Mouse (Mus musculus) lung, postnatal 0 days (tissue): Measurements from ENCODE around the gene Tor2a. TPM values are rescaled to one million over a fixed set of nuclear protein-coding genes. Genes with fewer than 3 reads are reported as not detected.

Experiments
- ATAC-seq: fragments of 200-750 bp; cut with Nextera tagmentation; 2 replicates; pipeline ENCODE4 v1.8.0; 2017; ENCODE audit warnings: moderate library complexity
- DNase-seq: peaks from one replicate; pipeline ENCODE4 v3.0.0-alpha.2; 2016; ENCODE audit warnings: low spot score
- H3K27ac ChIP-seq: fragments of 300-500 bp; sonication (generic); 2 replicates; pipeline ENCODE4 v1.5.1; 2014; ENCODE audit warnings: antibody characterized with exemption, mild to moderate bottlenecking, low read length, mixed read lengths
- H3K27me3 ChIP-seq: fragments of 300-500 bp; sonication (generic); replicated peaks from 2 replicates; pipeline ENCODE4 v1.6.1; 2014; ENCODE audit warnings: low read length, mixed read lengths; ENCODE audit not compliant: insufficient read depth
- H3K36me3 ChIP-seq: fragments of 300-500 bp; sonication (generic); 2 replicates; pipeline ENCODE4 v1.6.1; 2014; ENCODE audit warnings: low read length, mixed read lengths; ENCODE audit not compliant: insufficient read depth
- H3K4me1 ChIP-seq: fragments of 300-500 bp; sonication (generic); 2 replicates; pipeline ENCODE4 v1.6.1; 2014; ENCODE audit warnings: antibody characterized with exemption, low read depth, low read length, mixed read lengths; ENCODE audit not compliant: insufficient read depth
- H3K4me2 ChIP-seq: fragments of 300-500 bp; sonication (generic); replicated peaks from 2 replicates; pipeline ENCODE4 v1.6.1; 2014; ENCODE audit warnings: low read depth, mild to moderate bottlenecking, low read length, moderate library complexity, mixed read lengths
- H3K4me3 ChIP-seq: fragments of 300-500 bp; sonication (generic); 2 replicates; pipeline ENCODE4 v1.5.1; 2014; ENCODE audit warnings: low read depth, low read length
- H3K9ac ChIP-seq: fragments of 300-500 bp; sonication (generic); replicated peaks from 2 replicates; pipeline ENCODE4 v1.6.1; 2014; ENCODE audit warnings: low read depth, mild to moderate bottlenecking
- H3K9me3 ChIP-seq: fragments of 300-500 bp; sonication (generic); 2 replicates; pipeline ENCODE4 v1.6.1; 2016; ENCODE audit warnings: low read length, mixed read lengths
- CTCF ChIP-seq: IDR thresholded peaks from 2 replicates; pipeline ENCODE4 v1.5.1; 2016; ENCODE audit warnings: antibody characterized with exemption, mild to moderate bottlenecking
- EP300 ChIP-seq: IDR thresholded peaks from 2 replicates; pipeline ENCODE4 v1.6.1; 2016; ENCODE audit warnings: antibody characterized with exemption, mild to moderate bottlenecking, control low read depth
- WGBS: fragments of 180-500 bp; shearing (Covaris S2); extraction: QIAGEN DNeasy Blood & Tissue Kit; methylation state at CpG from one replicate; pipeline ENCODE4 v1.1.7; 2014; 5-methylcytosine and 5-hydroxymethylcytosine counted together
- polyA plus RNA-seq: library from polyadenylated mRNA; unstranded; fragments of >200 nt; fragmentation: Nextera tagmentation; extraction: Ambion mirVana; gene quantifications from 2 replicates; pipeline ENCODE4 v1.2.1, GENCODE M21; 2015

The Tor2a gene
- polyA plus RNA-seq, 1 experiment from 2014 or later = 63.5 TPM

DNA sequence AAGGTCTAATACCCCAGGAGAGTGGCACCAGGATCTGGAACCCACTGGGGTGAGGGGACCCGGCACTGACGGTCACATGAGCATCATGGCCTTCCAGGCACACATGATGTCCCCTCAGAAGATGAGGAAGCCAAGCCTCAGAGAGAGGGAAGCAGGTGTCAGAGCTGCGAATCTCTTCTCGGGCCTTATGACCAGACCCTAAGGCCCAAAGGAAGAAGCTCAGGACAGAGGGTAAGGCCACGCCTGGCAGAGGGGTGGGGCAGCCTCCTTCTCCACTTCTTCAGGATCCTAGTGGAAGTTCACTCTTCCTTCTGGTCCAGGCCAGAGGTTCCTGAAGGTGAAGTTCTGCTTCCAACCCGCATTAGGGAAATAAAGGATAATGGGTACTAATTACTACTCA is 24.3 kb upstream of the Tor2a start:
- DNase-seq = no peak
- no peak for TF ChIP-seq EP300
- TF ChIP-seq CTCF = no peak
- peak overlapping the region; percentile 85; the same call in 1 of the 2 replicates for H3K27ac ChIP-seq
- peaks cover 4% of the 10 kb centered on the region; the same call in 1 of the 2 replicates for H3K4me1 ChIP-seq
- ATAC-seq = no peak
- H3K4me2 ChIP-seq = 0 out of 2 replicates have a peak overlapping the region, but pooled peaks have one; percentile 1
- no peaks in the 10 kb centered on the region for H3K9me3 ChIP-seq
- no peaks in the 10 kb centered on the region for H3K36me3 ChIP-seq
- WGBS = 56% methylated on average over 6 of the region's 6 CpGs
- H3K9ac ChIP-seq = no peak overlapping the region
- no peaks in the 10 kb centered on the region for H3K27me3 ChIP-seq
- no peak overlapping the region for H3K4me3 ChIP-seq

DNA sequence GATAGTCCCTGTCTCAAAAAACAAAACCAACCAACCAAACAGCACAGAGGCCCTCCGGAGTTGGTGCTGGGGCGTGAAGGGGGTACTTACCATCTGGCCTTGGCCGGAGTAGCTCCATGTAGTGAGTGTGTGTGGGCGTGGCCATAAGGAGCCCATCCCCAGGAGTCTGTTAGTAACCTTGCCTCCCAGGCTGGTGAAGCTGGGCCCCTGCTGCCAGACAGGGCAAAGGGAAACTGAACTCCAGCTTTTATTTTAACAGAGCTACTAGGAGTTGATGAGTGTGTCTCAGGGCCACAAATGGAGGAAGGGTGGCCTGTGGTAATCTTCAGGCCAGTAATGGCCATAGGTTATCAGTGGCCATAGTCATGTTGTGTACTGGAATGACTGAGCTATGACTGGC is 22.6 kb upstream of the Tor2a start:
- ATAC-seq (peak; percentile 63), DNase-seq (peak; percentile 26)
- no peaks in the 10 kb centered on the region for H3K27me3 ChIP-seq
- H3K4me2 ChIP-seq = no peak overlapping the region; the same call in 1 of the 2 replicates
- H3K36me3 ChIP-seq = no peaks in the 10 kb centered on the region
- H3K4me1 ChIP-seq = peaks cover 4% of the 10 kb centered on the region; the same call in 1 of the 2 replicates
- no peak overlapping the region for H3K4me3 ChIP-seq
- TF ChIP-seq CTCF (no peak), EP300 (no peak)
- peak overlapping the region; percentile 85 for H3K27ac ChIP-seq
- no peaks in the 10 kb centered on the region for H3K9me3 ChIP-seq
- H3K9ac ChIP-seq = no peak overlapping the region
- WGBS = 25% methylated on average over 4 of the region's 4 CpGs

DNA sequence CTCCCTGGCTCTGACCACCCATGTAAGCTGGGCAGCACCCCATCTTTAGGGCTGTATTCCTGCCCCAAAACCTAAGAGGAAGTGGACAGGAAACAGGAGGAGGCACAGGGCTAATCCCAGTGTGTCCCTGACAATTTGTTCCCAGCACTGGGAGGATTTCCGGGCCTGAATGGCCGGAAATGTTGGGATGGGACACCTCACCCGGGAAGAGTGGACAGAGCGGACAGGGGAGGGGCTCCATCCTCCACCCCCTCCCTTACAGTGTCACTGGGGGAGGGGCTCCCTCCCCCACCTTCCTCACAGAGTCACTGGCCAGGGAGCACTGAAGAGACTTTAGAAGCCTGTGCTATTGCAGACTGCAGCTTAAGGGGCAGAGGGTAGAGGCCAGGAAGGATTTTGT is 22.1 kb upstream of the Tor2a start:
- H3K36me3 ChIP-seq = no peaks in the 10 kb centered on the region
- H3K9ac ChIP-seq = no peak overlapping the region
- peak; percentile 75 for DNase-seq
- peak; percentile 81 for ATAC-seq
- H3K4me2 ChIP-seq = peak overlapping the region; percentile 11; the same call in 1 of the 2 replicates
- 35% methylated on average over 4 of the region's 4 CpGs for WGBS
- peak; percentile 98 for TF ChIP-seq EP300
- no peak for TF ChIP-seq CTCF
- peak overlapping the region; percentile 85 for H3K27ac ChIP-seq
- no peaks in the 10 kb centered on the region for H3K9me3 ChIP-seq
- no peak overlapping the region for H3K4me3 ChIP-seq
- no peaks in the 10 kb centered on the region for H3K27me3 ChIP-seq
- peaks cover 4% of the 10 kb centered on the region; the same call in 1 of the 2 replicates for H3K4me1 ChIP-seq

DNA sequence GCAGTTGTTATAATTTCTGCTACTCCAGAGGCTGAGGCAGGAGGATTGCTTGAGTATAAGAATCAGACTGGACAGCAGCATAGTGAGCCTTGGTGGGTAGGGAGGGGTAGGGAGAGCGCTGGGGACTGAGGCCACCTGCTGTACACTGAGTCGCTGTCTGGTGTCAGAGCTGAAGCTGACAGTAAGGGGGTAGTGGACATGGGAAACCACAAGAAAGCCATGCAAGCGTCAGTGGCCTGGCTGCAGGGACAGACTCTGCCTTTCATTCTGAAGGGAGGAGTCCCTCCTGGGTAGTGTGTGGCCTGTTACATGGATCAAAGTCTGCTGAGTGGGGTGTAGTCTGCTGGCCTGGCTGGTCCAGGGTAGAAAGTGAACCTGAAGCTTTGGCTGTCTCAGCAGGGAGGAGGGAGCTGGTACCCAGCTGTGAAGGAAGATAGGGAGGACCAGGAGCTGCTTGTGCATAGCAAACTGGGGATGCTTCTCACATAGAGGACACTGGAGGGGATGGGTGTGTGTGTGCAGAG is 20.7 kb upstream of the Tor2a start:
- Histone ChIP-seq H3K9ac (no peak overlapping the region), H3K4me1 (peaks cover 10% of the 10 kb centered on the region; the same call in 1 of the 2 replicates), H3K4me2 (no peak overlapping the region; the same call in 1 of the 2 replicates), H3K9me3 (no peaks in the 10 kb centered on the region), H3K36me3 (no peaks in the 10 kb centered on the region), H3K27me3 (no peaks in the 10 kb centered on the region), H3K4me3 (no peak overlapping the region), H3K27ac (peak overlapping the region; percentile 51; the same call in 1 of the 2 replicates)
- DNase-seq (no peak), ATAC-seq (no peak)
- TF ChIP-seq CTCF (no peak), EP300 (no peak)
- WGBS = 42% methylated on average over 3 of the region's 3 CpGs

DNA sequence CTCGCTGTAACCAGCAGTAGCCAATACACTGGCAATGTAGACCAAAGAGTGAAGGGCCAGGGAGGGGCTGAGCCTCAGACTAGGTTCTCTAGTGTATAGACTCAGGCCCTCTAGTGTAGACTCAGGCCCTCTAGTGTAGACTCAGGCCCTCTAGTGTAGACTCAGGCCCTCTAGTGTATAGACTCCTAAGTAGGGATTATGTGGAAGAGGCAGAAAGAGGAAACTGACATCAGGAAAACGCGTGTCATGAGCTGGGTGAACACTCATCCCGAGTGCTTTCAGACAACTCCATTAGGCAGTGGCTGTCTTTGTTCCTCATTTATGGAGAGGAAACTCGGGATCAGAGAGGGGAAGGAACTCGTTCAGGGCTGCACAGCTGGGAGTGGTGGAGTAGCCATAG is 20.0 kb upstream of the Tor2a start:
- H3K27ac ChIP-seq = peak overlapping the region; percentile 51; the same call in 1 of the 2 replicates
- H3K36me3 ChIP-seq = no peaks in the 10 kb centered on the region
- H3K4me1 ChIP-seq = peaks cover 13% of the 10 kb centered on the region; the same call in 1 of the 2 replicates
- ATAC-seq = no peak
- no peaks in the 10 kb centered on the region for H3K9me3 ChIP-seq
- DNase-seq = no peak
- H3K27me3 ChIP-seq = no peaks in the 10 kb centered on the region
- H3K4me2 ChIP-seq = no peak overlapping the region
- 32% methylated on average over 6 of the region's 6 CpGs for WGBS
- no peak overlapping the region for H3K4me3 ChIP-seq
- TF ChIP-seq EP300 = no peak
- peak; percentile 12; the same call in 1 of the 2 replicates for TF ChIP-seq CTCF
- no peak overlapping the region for H3K9ac ChIP-seq

DNA sequence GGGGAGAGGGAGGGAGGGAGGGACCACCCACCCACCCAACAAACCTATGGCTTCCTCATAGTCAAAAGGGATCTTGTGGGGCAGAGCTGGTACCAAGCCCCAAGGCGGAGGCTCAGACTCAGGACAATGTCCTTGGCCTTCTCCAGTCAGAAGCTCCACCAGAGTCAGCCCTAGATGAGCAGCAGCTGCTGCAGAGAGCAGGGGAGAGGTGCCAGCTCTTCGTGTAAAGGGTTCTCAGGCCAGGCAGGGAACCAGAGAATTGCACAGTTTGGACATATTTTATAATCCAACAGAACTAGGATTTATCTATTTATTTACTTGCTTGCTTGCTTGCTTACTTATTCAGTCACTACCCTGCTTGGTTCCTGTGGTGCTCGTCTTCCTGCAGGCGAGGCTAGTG is 17.7 kb upstream of the Tor2a start:
- H3K4me1 ChIP-seq = peaks cover 9% of the 10 kb centered on the region; the same call in 1 of the 2 replicates
- no peaks in the 10 kb centered on the region for H3K27me3 ChIP-seq
- H3K36me3 ChIP-seq = no peaks in the 10 kb centered on the region
- no peak overlapping the region for H3K9ac ChIP-seq
- no peak overlapping the region for H3K4me3 ChIP-seq
- no peak for TF ChIP-seq EP300
- H3K27ac ChIP-seq = no peak overlapping the region
- no peak overlapping the region for H3K4me2 ChIP-seq
- ATAC-seq (no peak), DNase-seq (no peak)
- WGBS = 53% methylated on average over 4 of the region's 4 CpGs
- no peaks in the 10 kb centered on the region for H3K9me3 ChIP-seq
